Mouse (Mus musculus) heart, embryonic 11.5 days (tissue): ENCODE measurements around the gene Csf2rb. TPM values are rescaled to one million over a fixed set of nuclear protein-coding genes. Genes with fewer than 3 reads are reported as not detected.

Source experiments
- ATAC-seq: fragments of 200-750 bp; cut with Nextera tagmentation; replicated peaks from 2 replicates; pipeline ENCODE4 v1.8.0; 2017; ENCODE audit warnings: moderate library complexity; ENCODE audit not compliant: insufficient number of reproducible peaks, low FRiP score, low TSS enrichment
- H3K27ac ChIP-seq: fragments of 300-500 bp; sonication (generic); 2 replicates; pipeline ENCODE4 v1.5.1; 2014; ENCODE audit warnings: mild to moderate bottlenecking, low read depth, low read length
- H3K27me3 ChIP-seq: fragments of 300-500 bp; sonication (generic); 2 replicates; pipeline ENCODE4 v1.6.1; 2014; ENCODE audit warnings: mild to moderate bottlenecking, low read length, mixed read lengths; ENCODE audit not compliant: control insufficient read depth, insufficient read depth
- H3K36me3 ChIP-seq: fragments of 300-500 bp; sonication (generic); 2 replicates; pipeline ENCODE4 v1.6.1; 2014; ENCODE audit warnings: mild to moderate bottlenecking, low read length, moderate library complexity, mixed read lengths; ENCODE audit not compliant: control insufficient read depth, insufficient read depth
- H3K4me1 ChIP-seq: fragments of 300-500 bp; sonication (generic); 2 replicates; pipeline ENCODE4 v1.6.1; 2014; ENCODE audit warnings: low read length; ENCODE audit not compliant: control insufficient read depth, insufficient read depth
- H3K4me2 ChIP-seq: fragments of 300-500 bp; sonication (generic); 2 replicates; pipeline ENCODE4 v1.6.1; 2014; ENCODE audit warnings: mild to moderate bottlenecking, moderate library complexity
- H3K4me3 ChIP-seq: fragments of 300-500 bp; sonication (generic); 2 replicates; pipeline ENCODE4 v1.5.1; 2014; ENCODE audit warnings: low read depth, low read length
- H3K9ac ChIP-seq: fragments of 300-500 bp; sonication (generic); 2 replicates; pipeline ENCODE4 v1.6.1; 2014; ENCODE audit warnings: mild to moderate bottlenecking, low read depth, low read length, moderate library complexity
- H3K9me3 ChIP-seq: fragments of 300-500 bp; sonication (generic); replicated peaks from 2 replicates; pipeline ENCODE4 v1.6.1; 2016; ENCODE audit warnings: low read length; ENCODE audit not compliant: control insufficient read depth
- WGBS: fragments of 180-500 bp; shearing (Covaris S2); extraction: QIAGEN DNeasy Blood & Tissue Kit; methylation state at CpG from one replicate; pipeline ENCODE4 v1.1.7; 2014; ENCODE audit not compliant: insufficient replicate concordance; 5-methylcytosine and 5-hydroxymethylcytosine counted together
- polyA plus RNA-seq: library from polyadenylated mRNA; unstranded; fragments of >200 nt; fragmentation: Nextera tagmentation; extraction: Ambion mirVana; gene quantifications from 2 replicates; pipeline ENCODE4 v1.2.1, GENCODE M21; 2014

Csf2rb gene
- polyA plus RNA-seq, 1 experiment from 2014 or later: 6.6 TPM

- Histone ChIP-seq H3K4me2 (no peak overlapping the region), H3K27ac (no peak overlapping the region), H3K9ac (no peak overlapping the region), H3K9me3 (no peaks in the 10 kb centered on the region), H3K4me1 (no peaks in the 10 kb centered on the region), H3K36me3 (no peaks in the 10 kb centered on the region), H3K4me3 (no peak overlapping the region), H3K27me3 (no peaks in the 10 kb centered on the region)
- no peak for ATAC-seq
- WGBS: 3% methylated on average over 1 of the region's 1 CpGs
These were observed 29.4 kb downstream of the Csf2rb start for GRCm38 (mm10) chr15:78354958-78355357.

GRCm38 (mm10) chr15:78355548-78355947, 30.0 kb downstream of the Csf2rb start:
- WGBS: 88% methylated on average over 5 of the region's 5 CpGs
- no peaks in the 10 kb centered on the region for H3K4me1 ChIP-seq
- H3K9ac ChIP-seq: no peak overlapping the region
- no peaks in the 10 kb centered on the region for H3K9me3 ChIP-seq
- H3K27me3 ChIP-seq: no peaks in the 10 kb centered on the region
- ATAC-seq: no peak
- no peaks in the 10 kb centered on the region for H3K36me3 ChIP-seq
- no peak overlapping the region for H3K27ac ChIP-seq
- H3K4me3 ChIP-seq: no peak overlapping the region
- no peak overlapping the region for H3K4me2 ChIP-seq

GRCm38 (mm10) chr15:78365916-78366315, 40.4 kb downstream of the Csf2rb start:
- H3K9ac ChIP-seq: no peak overlapping the region
- no peak overlapping the region for H3K4me2 ChIP-seq

GRCm38 (mm10) chr15:78366875-78367274, 41.3 kb downstream of the Csf2rb start:
- H3K36me3 ChIP-seq: no peaks in the 10 kb centered on the region
- no peaks in the 10 kb centered on the region for H3K9me3 ChIP-seq
- WGBS: 75% methylated on average over 8 of the region's 8 CpGs
- no peak for ATAC-seq
- peaks cover 13% of the 10 kb centered on the region for H3K27me3 ChIP-seq
- no peak overlapping the region for H3K9ac ChIP-seq
- H3K4me2 ChIP-seq: no peak overlapping the region
- H3K27ac ChIP-seq: no peak overlapping the region
- no peak overlapping the region for H3K4me3 ChIP-seq
- no peaks in the 10 kb centered on the region for H3K4me1 ChIP-seq

More at GRCm38 (mm10) chr15:78365916-78366315, 40.4 kb downstream of the Csf2rb start:
- Histone ChIP-seq H3K27me3 (peaks cover 13% of the 10 kb centered on the region), H3K27ac (no peak overlapping the region), H3K4me3 (no peak overlapping the region), H3K4me1 (no peaks in the 10 kb centered on the region), H3K36me3 (no peaks in the 10 kb centered on the region), H3K9me3 (no peaks in the 10 kb centered on the region)
- no peak for ATAC-seq
- 80% methylated on average over 2 of the region's 2 CpGs for WGBS

- Histone ChIP-seq H3K4me1 (no peaks in the 10 kb centered on the region), H3K9ac (no peak overlapping the region), H3K27me3 (peaks cover 13% of the 10 kb centered on the region), H3K4me2 (no peak overlapping the region), H3K9me3 (no peaks in the 10 kb centered on the region), H3K36me3 (no peaks in the 10 kb centered on the region), H3K27ac (no peak overlapping the region), H3K4me3 (no peak overlapping the region)
- no peak for ATAC-seq
- WGBS: 58% methylated on average over 3 of the region's 3 CpGs
These were observed 42.3 kb downstream of the Csf2rb start for GRCm38 (mm10) chr15:78367811-78368210.

GRCm38 (mm10) chr15:78368926-78369346, 43.4 kb downstream of the Csf2rb start:
- peaks cover 13% of the 10 kb centered on the region for H3K27me3 ChIP-seq
- 4% methylated on average over 8 of the region's 8 CpGs for WGBS
- no peak overlapping the region for H3K9ac ChIP-seq
- H3K27ac ChIP-seq: no peak overlapping the region
- no peak overlapping the region for H3K4me2 ChIP-seq
- ATAC-seq: no peak
- H3K4me3 ChIP-seq: no peak overlapping the region
- no peaks in the 10 kb centered on the region for H3K4me1 ChIP-seq
- H3K36me3 ChIP-seq: no peaks in the 10 kb centered on the region
- no peaks in the 10 kb centered on the region for H3K9me3 ChIP-seq

- no peaks in the 10 kb centered on the region for H3K36me3 ChIP-seq
- no peak overlapping the region for H3K27ac ChIP-seq
- 85% methylated on average over 1 of the region's 1 CpGs for WGBS
- H3K27me3 ChIP-seq: peaks cover 13% of the 10 kb centered on the region
- no peak for ATAC-seq
- no peaks in the 10 kb centered on the region for H3K9me3 ChIP-seq
- no peak overlapping the region for H3K9ac ChIP-seq
- no peak overlapping the region for H3K4me2 ChIP-seq
- H3K4me3 ChIP-seq: no peak overlapping the region
- no peaks in the 10 kb centered on the region for H3K4me1 ChIP-seq
These were observed 44.1 kb downstream of the Csf2rb start for GRCm38 (mm10) chr15:78369641-78370040.

GRCm38 (mm10) chr15:78372796-78373195, 47.2 kb downstream of the Csf2rb start:
- peaks cover 9% of the 10 kb centered on the region for H3K27me3 ChIP-seq
- H3K27ac ChIP-seq: no peak overlapping the region
- H3K4me2 ChIP-seq: no peak overlapping the region
- WGBS: 57% methylated on average over 3 of the region's 3 CpGs
- no peak for ATAC-seq
- no peaks in the 10 kb centered on the region for H3K4me1 ChIP-seq
- H3K4me3 ChIP-seq: no peak overlapping the region
- H3K9me3 ChIP-seq: no peaks in the 10 kb centered on the region
- H3K36me3 ChIP-seq: no peaks in the 10 kb centered on the region
- H3K9ac ChIP-seq: no peak overlapping the region

- Histone ChIP-seq H3K9ac (no peak overlapping the region), H3K4me1 (no peaks in the 10 kb centered on the region), H3K4me3 (no peak overlapping the region), H3K27me3 (peaks cover 4% of the 10 kb centered on the region; the same call in 1 of the 2 replicates), H3K4me2 (no peak overlapping the region), H3K9me3 (no peaks in the 10 kb centered on the region), H3K36me3 (no peaks in the 10 kb centered on the region), H3K27ac (no peak overlapping the region)
- ATAC-seq: no peak
- WGBS: 65% methylated on average over 3 of the region's 3 CpGs
These were observed 48.7 kb downstream of the Csf2rb start for GRCm38 (mm10) chr15:78374204-78374603.
